Mouse (Mus musculus): ENCODE results near the gene B4galt2. TPM values are rescaled to one million over a fixed set of nuclear protein-coding genes. Genes with fewer than 3 reads are reported as not detected.

B4galt2 gene
- polyA plus RNA-seq, 1 experiment from 2014 or later, result 11.9 TPM

DNA sequence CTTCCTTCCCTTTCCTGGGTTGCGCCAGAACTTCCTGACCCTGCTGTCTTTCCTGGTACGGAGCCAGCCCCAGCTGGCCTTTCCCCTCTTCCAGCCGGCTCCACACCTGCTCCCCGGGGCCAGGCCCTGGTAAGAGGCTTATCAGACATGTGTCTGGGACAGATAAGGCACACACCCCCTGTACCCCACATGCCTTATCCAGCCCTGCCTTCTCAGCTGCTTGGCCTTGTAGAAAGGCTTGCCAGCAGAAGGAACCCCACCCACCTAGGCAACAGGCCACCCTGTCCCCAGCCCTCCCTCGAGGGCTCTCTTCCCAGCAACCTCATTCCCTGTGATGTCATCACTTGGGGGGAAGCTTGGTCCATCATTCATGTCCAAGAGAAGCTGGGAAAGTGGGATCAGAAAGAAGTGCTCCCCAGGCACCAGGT is 53.1 kb downstream of the B4galt2 start:
- WGBS, result 9% methylated on average over 5 of the region's 5 CpGs
- peak overlapping the region; percentile 35 for H3K4me2 ChIP-seq (replicated peaks; ENCODE audit: low read depth)
- ATAC-seq (ENCODE audit: low FRiP score, low TSS enrichment) (peak; percentile 83), DNase-seq (ENCODE audit: low spot score) (peak; percentile 87)
- H3K9me3 ChIP-seq (ENCODE audit: control insufficient read depth, low read length), result no peaks in the 10 kb centered on the region
- H3K9ac ChIP-seq (ENCODE audit: low read length), result no peak overlapping the region
- no peaks in the 10 kb centered on the region for H3K27me3 ChIP-seq (ENCODE audit: control insufficient read depth, insufficient read depth, low read length)
- H3K4me1 ChIP-seq (replicated peaks; ENCODE audit: control insufficient read depth, insufficient read depth), result peaks cover 11% of the 10 kb centered on the region; the same call in 1 of the 2 replicates
- H3K36me3 ChIP-seq (ENCODE audit: control insufficient read depth, insufficient read depth, low read length), result no peaks in the 10 kb centered on the region
- TF ChIP-seq CTCF (IDR thresholded peaks at IDR 0.05; ENCODE audit: low read depth) (no peak), EP300 (optimal IDR thresholded peaks at IDR 0.05) (no peak)
- no peak overlapping the region; the same call in 1 of the 2 replicates for H3K27ac ChIP-seq (replicated peaks)
- no peak overlapping the region for H3K4me3 ChIP-seq (ENCODE audit: low read depth, low read length)

- Histone ChIP-seq H3K4me3 (ENCODE audit: low read depth, low read length) (no peak overlapping the region), H3K36me3 (ENCODE audit: control insufficient read depth, insufficient read depth, low read length) (no peaks in the 10 kb centered on the region), H3K9ac (ENCODE audit: low read length) (no peak overlapping the region), H3K9me3 (ENCODE audit: control insufficient read depth, low read length) (no peaks in the 10 kb centered on the region), H3K4me2 (replicated peaks; ENCODE audit: low read depth) (peak overlapping the region; percentile 35), H3K4me1 (replicated peaks; ENCODE audit: control insufficient read depth, insufficient read depth) (peaks cover 11% of the 10 kb centered on the region; the same call in 1 of the 2 replicates), H3K27me3 (ENCODE audit: control insufficient read depth, insufficient read depth, low read length) (no peaks in the 10 kb centered on the region), H3K27ac (replicated peaks) (peak overlapping the region; percentile 45; the same call in 1 of the 2 replicates)
- ATAC-seq (ENCODE audit: low FRiP score, low TSS enrichment) (peak; percentile 71), DNase-seq (ENCODE audit: low spot score) (peak; percentile 83)
- 7% methylated on average over 12 of the region's 12 CpGs for WGBS
- TF ChIP-seq CTCF (IDR thresholded peaks at IDR 0.05; ENCODE audit: low read depth) (peak; percentile 96), EP300 (optimal IDR thresholded peaks at IDR 0.05) (no peak)
Measured at GRCm38 (mm10) chr4:117829260-117830123, 53.8 kb downstream of the B4galt2 start.

DNA sequence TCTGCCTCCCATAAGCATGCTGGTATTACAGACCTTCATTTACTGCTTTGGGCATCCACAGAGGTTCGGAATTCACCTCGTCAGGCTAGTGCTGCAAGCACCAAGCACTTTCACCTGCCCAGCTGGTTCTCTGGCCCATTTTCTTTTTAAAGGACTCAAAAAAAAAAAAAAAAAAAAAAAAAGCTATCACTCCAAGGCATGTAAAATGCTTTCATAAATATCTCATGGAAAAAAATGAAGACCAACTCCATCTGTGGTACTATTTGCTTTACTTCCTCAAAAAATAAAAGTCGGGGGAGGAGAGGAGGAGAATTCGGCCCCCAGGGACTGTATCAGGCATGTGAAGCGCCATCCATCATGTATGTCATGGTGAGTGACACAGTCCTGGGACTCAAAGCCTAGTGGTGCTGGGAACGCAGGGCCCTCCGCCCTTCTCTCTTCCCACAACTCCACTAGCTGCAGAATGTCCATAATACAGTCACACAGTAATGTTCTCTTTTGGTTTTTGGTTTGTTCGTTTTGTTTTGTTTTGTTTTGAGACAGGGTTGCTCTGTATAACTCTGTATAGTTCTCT is 54.6 kb downstream of the B4galt2 start:
- no peak overlapping the region for H3K4me3 ChIP-seq (ENCODE audit: low read depth, low read length)
- no peak for ATAC-seq (ENCODE audit: low FRiP score, low TSS enrichment)
- TF ChIP-seq EP300 (optimal IDR thresholded peaks at IDR 0.05) (no peak), CTCF (IDR thresholded peaks at IDR 0.05; ENCODE audit: low read depth) (no peak)

More for the DNA sequence above, 54.6 kb downstream of the B4galt2 start:
- Histone ChIP-seq H3K27ac (replicated peaks) (0 out of 2 replicates have a peak overlapping the region, but pooled peaks have one; percentile 30), H3K36me3 (ENCODE audit: control insufficient read depth, insufficient read depth, low read length) (no peaks in the 10 kb centered on the region), H3K27me3 (ENCODE audit: control insufficient read depth, insufficient read depth, low read length) (no peaks in the 10 kb centered on the region), H3K4me1 (replicated peaks; ENCODE audit: control insufficient read depth, insufficient read depth) (peaks cover 11% of the 10 kb centered on the region; the same call in 1 of the 2 replicates), H3K9me3 (ENCODE audit: control insufficient read depth, low read length) (no peaks in the 10 kb centered on the region), H3K9ac (ENCODE audit: low read length) (no peak overlapping the region), H3K4me2 (replicated peaks; ENCODE audit: low read depth) (no peak overlapping the region)
- no peak for DNase-seq (ENCODE audit: low spot score)
- WGBS, result 56% methylated on average over 8 of the region's 8 CpGs

Other genes starting within 250 kb of the B4galt2 start
- 27.5 and 27.8 TPM in 2 replicates for gene Dmap1, start 201.2 kb downstream of the B4galt2 start, polyA plus RNA-seq (2015; fragmentation: Nextera tagmentation; extraction: Ambion mirVana)
- not detected in 2 replicates for gene Gm12845, start 159.1 kb downstream of the B4galt2 start, polyA plus RNA-seq (2015; fragmentation: Nextera tagmentation; extraction: Ambion mirVana)
- gene Klf17, start 117.8 kb downstream of the B4galt2 start, polyA plus RNA-seq (2015; fragmentation: Nextera tagmentation; extraction: Ambion mirVana), result 0.12 and 0.16 TPM in 2 replicates
- gene Slc6a9, start 49.0 kb downstream of the B4galt2 start, polyA plus RNA-seq (2015; fragmentation: Nextera tagmentation; extraction: Ambion mirVana), result 20.6 and 25.2 TPM in 2 replicates
- gene Ccdc24, start 10.9 kb downstream of the B4galt2 start, polyA plus RNA-seq (2015; fragmentation: Nextera tagmentation; extraction: Ambion mirVana), result 0.33 and 0.41 TPM in 2 replicates
- gene Atp6v0b, start 3.8 kb upstream of the B4galt2 start, polyA plus RNA-seq (2015; fragmentation: Nextera tagmentation; extraction: Ambion mirVana), result 242 and 249 TPM in 2 replicates
- gene Dph2, start 8.5 kb upstream of the B4galt2 start, polyA plus RNA-seq (2015; fragmentation: Nextera tagmentation; extraction: Ambion mirVana), result 8.1 and 8.6 TPM in 2 replicates
- gene Ipo13, start 31.5 kb upstream of the B4galt2 start, polyA plus RNA-seq (2015; fragmentation: Nextera tagmentation; extraction: Ambion mirVana), result 21.5 and 24.6 TPM in 2 replicates
- 3.8 TPM in 2 replicates for gene Artn, start 46.3 kb upstream of the B4galt2 start, polyA plus RNA-seq (2015; fragmentation: Nextera tagmentation; extraction: Ambion mirVana)